Comparison of ENCODE assay signal across 8 mouse cellular contexts in genomic region chr17:67697461-67697891, GRCm38 (mm10). TPM values are rescaled to one million over a fixed set of nuclear protein-coding genes. Genes with fewer than 3 reads are reported as not detected.
DNase-seq lines count a peak whose midpoint lies in the region; ATAC-seq and TF ChIP-seq lines count a peak whose summit lies in the region.

No protein-coding gene starts in this region.

- no peaks in the 10 kb centered on the region for H3K4me1 ChIP-seq in spleen, adult 2 months (ENCODE audit: control insufficient read depth, insufficient read depth, insufficient read length)
- peaks cover 10% of the 10 kb centered on the region; the same call in 1 of the 2 replicates for H3K4me1 ChIP-seq in kidney, postnatal 0 days (replicated peaks; ENCODE audit: insufficient read depth, low read length)
- H3K4me1 ChIP-seq in midbrain, embryonic 16.5 days (ENCODE audit: control insufficient read depth, insufficient read depth, low read length), result peaks cover 10% of the 10 kb centered on the region; the same call in 1 of the 2 replicates

- H3K4me2 ChIP-seq in kidney, postnatal 0 days (ENCODE audit: low read length), result peak overlapping the region; percentile 99
- H3K4me2 ChIP-seq in midbrain, embryonic 16.5 days (ENCODE audit: low read length), result peak overlapping the region; percentile 98

- H3K27me3 ChIP-seq in spleen, adult 2 months (ENCODE audit: control insufficient read depth, insufficient read depth, low read length), result no peaks in the 10 kb centered on the region
- H3K27me3 ChIP-seq in kidney, postnatal 0 days (ENCODE audit: insufficient read depth, low read length), result no peaks in the 10 kb centered on the region
- H3K27me3 ChIP-seq in midbrain, embryonic 16.5 days (ENCODE audit: control insufficient read depth, insufficient read depth, low read depth, low read length), result no peaks in the 10 kb centered on the region

- no peak for TF ChIP-seq POLR2A in spleen, adult 2 months (IDR thresholded peaks at IDR 0.05; ENCODE audit: low read depth, low read length)

- no peaks in the 10 kb centered on the region for H3K9me3 ChIP-seq in kidney, postnatal 0 days (replicated peaks; ENCODE audit: low read length)
- no peaks in the 10 kb centered on the region for H3K9me3 ChIP-seq in midbrain, embryonic 16.5 days (replicated peaks; ENCODE audit: control insufficient read depth, low read length, poor library complexity, severe bottlenecking)

- 2% methylated on average over 32 of the region's 32 CpGs for WGBS in spleen, adult 2 months
- 1% methylated on average over 32 of the region's 32 CpGs for WGBS in kidney, postnatal 0 days
- 0% methylated on average over 32 of the region's 32 CpGs for WGBS in midbrain, embryonic 16.5 days

- no peaks in the 10 kb centered on the region for H3K36me3 ChIP-seq in spleen, adult 2 months (ENCODE audit: control insufficient read depth, insufficient read depth, low read length)
- no peaks in the 10 kb centered on the region for H3K36me3 ChIP-seq in kidney, postnatal 0 days (ENCODE audit: insufficient read depth, low read length)
- H3K36me3 ChIP-seq in midbrain, embryonic 16.5 days (ENCODE audit: control insufficient read depth, insufficient read depth, low read length), result no peaks in the 10 kb centered on the region

- no peak for TF ChIP-seq CTCF in spleen, adult 2 months (IDR thresholded peaks at IDR 0.05; ENCODE audit: extremely low read depth, insufficient read depth, insufficient read length, insufficient replicate concordance)
- TF ChIP-seq CTCF in kidney, postnatal 0 days (IDR thresholded peaks at IDR 0.05; ENCODE audit: low read depth), result no peak

- peak overlapping the region; percentile 23; the same call in 1 of the 2 replicates for H3K4me3 ChIP-seq in spleen, adult 2 months (ENCODE audit: extremely low read depth, insufficient read depth, insufficient read length)
- H3K4me3 ChIP-seq in kidney, postnatal 0 days (replicated peaks; ENCODE audit: low read depth, low read length), result peak overlapping the region; percentile 77
- peak overlapping the region; percentile 80 for H3K4me3 ChIP-seq in midbrain, embryonic 16.5 days (ENCODE audit: low read depth, low read length)

- ATAC-seq in kidney, postnatal 0 days (replicated peaks; ENCODE audit: low FRiP score, low read depth), result peak; percentile 50
- peak; percentile 79 for ATAC-seq in midbrain, embryonic 16.5 days

- H3K9ac ChIP-seq in kidney, postnatal 0 days (ENCODE audit: low read depth, low read length), result peak overlapping the region; percentile 78
- H3K9ac ChIP-seq in midbrain, embryonic 16.5 days (ENCODE audit: low read depth, low read length), result peak overlapping the region; percentile 91

- H3K27ac ChIP-seq in spleen, adult 2 months (ENCODE audit: insufficient read depth, low read length), result no peak overlapping the region
- peak overlapping the region; percentile 76 for H3K27ac ChIP-seq in kidney, postnatal 0 days
- H3K27ac ChIP-seq in midbrain, embryonic 16.5 days (ENCODE audit: low read length), result no peak overlapping the region

- peak; percentile 37 for DNase-seq in adrenal gland, postnatal 14 days
- DNase-seq in adrenal gland, adult (ENCODE audit: inconsistent age in 2 of 2, low spot score in 1 of 2), result no peak
- DNase-seq in spleen, adult 2 months (ENCODE audit: low read depth in 1 of 2, low spot score in 2 of 2), result no peak
- DNase-seq in spleen, postnatal 10 days (ENCODE audit: low spot score in 2 of 2), result no peak
- DNase-seq in kidney, postnatal 0 days (ENCODE audit: low spot score), result peak; percentile 37
- no peak for DNase-seq in adrenal gland, postnatal 10 days
- DNase-seq in MN1 (ENCODE audit: low spot score), result no peak

RNA-seq across cellular contexts. Expression of gene Lama1, which starts 0.4 kb away (rescaled TPM):
- total RNA-seq in adrenal gland, postnatal 14 days (2021), result 10.3 and 12.1 TPM in 2 replicates
- 0.12 and 0.66 TPM in 2 replicates for polyA plus RNA-seq in spleen, adult 2 months (2012; rRNA removed)
- polyA plus RNA-seq in kidney, postnatal 0 days (2015; fragmentation: Nextera tagmentation; extraction: Ambion mirVana), result 20.1 and 24.9 TPM in 2 replicates
- 5.4 and 5.6 TPM in 2 replicates for polyA plus RNA-seq in midbrain, embryonic 16.5 days (2015; fragmentation: Nextera tagmentation; extraction: Ambion mirVana)
- 10 to 100 TPM; 11.7 to 13.5 TPM for total RNA-seq in adrenal gland, postnatal 10 days (2021)

Comparison
In these comparisons a context has a peak if more than half of its experiments do, and no peak if none do; other contexts are left out.
1. DNase-seq: peak in adrenal gland, postnatal 14 days (single experiment) and kidney, postnatal 0 days (single experiment); none in adrenal gland, adult (0 of 2), spleen, adult 2 months (0 of 2), spleen, postnatal 10 days (0 of 2), adrenal gland, postnatal 10 days (single experiment) and MN1 (single experiment).
2. H3K4me3 ChIP-seq: peak in every context shown above with its lines; median percentile 80 in midbrain, embryonic 16.5 days; 77 in kidney, postnatal 0 days; 23 in spleen, adult 2 months.